In the genomic region with DNA sequence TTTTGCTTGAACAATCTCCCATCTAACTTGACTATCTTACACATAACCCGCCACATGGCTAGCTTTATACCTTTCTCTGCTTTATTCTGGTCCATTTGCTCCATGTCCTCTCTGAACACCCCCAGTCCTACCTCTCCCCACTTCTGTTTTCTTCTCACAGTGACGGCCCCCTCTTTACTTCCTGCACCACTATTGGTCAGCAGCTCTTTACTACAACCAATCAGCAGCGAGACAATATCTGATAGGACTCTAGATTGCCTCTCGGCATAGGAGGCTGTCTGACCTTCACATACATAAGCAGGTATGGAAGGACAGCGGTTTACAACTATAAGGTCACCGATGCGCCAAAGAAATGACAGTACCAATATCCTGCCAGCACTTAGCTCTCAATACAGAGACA, we compare ENCODE assay signal across 47 mouse cellular contexts. TPM values are rescaled to one million over a fixed set of nuclear protein-coding genes. Genes with fewer than 3 reads are reported as not detected.
"Had no signal": no experiment of that assay in that cellular context is flagged by ENCODE, and none has a peak within 500 bp of the region (broad histone marks: within the 10 kb centered on the region; RNA-seq: fewer than 3 reads in every experiment).

No protein-coding gene starts in this region.

- DNase-seq: left cerebral cortex, postnatal 4 days; liver; liver, embryonic 13.5 days; liver, postnatal 0 days; lung, adult 18-20 months; lung, adult 2 months; lung, embryonic 14.5 days; lung, postnatal 10 days; lung, postnatal 14 days; lung, postnatal 36 days; lung, postnatal 4 days; midbrain, embryonic 14.5 days had no signal

- H3K4me3 ChIP-seq: limb, embryonic 10.5 days; limb, embryonic 12.5 days; limb, embryonic 13.5 days; limb, embryonic 15.5 days; liver, embryonic 12.5 days; liver, embryonic 13.5 days; liver, embryonic 15.5 days; lung, embryonic 15.5 days; megakaryocyte, embryonic 14.5 days; midbrain, embryonic 10.5 days; midbrain, embryonic 12.5 days; midbrain, embryonic 13.5 days; midbrain, embryonic 15.5 days; myocyte; neural tube, embryonic 12.5 days had no signal

- H3K27ac ChIP-seq: limb, embryonic 10.5 days; limb, embryonic 12.5 days; limb, embryonic 13.5 days; limb, embryonic 15.5 days; liver, embryonic 12.5 days; liver, embryonic 13.5 days; liver, embryonic 14.5 days; liver, embryonic 15.5 days; lung, embryonic 15.5 days; macrophage; midbrain, embryonic 10.5 days; midbrain, embryonic 12.5 days; midbrain, embryonic 13.5 days; midbrain, embryonic 15.5 days; neural tube, embryonic 12.5 days had no signal

- H3K9me3 ChIP-seq: limb, embryonic 10.5 days; limb, embryonic 12.5 days; limb, embryonic 13.5 days; limb, embryonic 15.5 days; liver, embryonic 12.5 days; liver, embryonic 13.5 days; liver, embryonic 15.5 days; lung, embryonic 15.5 days; megakaryocyte, embryonic 14.5 days; midbrain, embryonic 10.5 days; midbrain, embryonic 12.5 days; midbrain, embryonic 13.5 days; midbrain, embryonic 15.5 days; neural tube, embryonic 12.5 days had no signal

- H3K36me3 ChIP-seq: limb, embryonic 10.5 days; limb, embryonic 15.5 days; liver, embryonic 13.5 days; lung, embryonic 15.5 days; midbrain, embryonic 10.5 days; midbrain, embryonic 12.5 days; midbrain, embryonic 13.5 days; midbrain, embryonic 15.5 days; neural tube, embryonic 12.5 days had no signal

- H3K9ac ChIP-seq: limb, embryonic 12.5 days; limb, embryonic 13.5 days; limb, embryonic 15.5 days; liver, embryonic 12.5 days; liver, embryonic 13.5 days; liver, embryonic 14.5 days; liver, embryonic 15.5 days; liver, postnatal 0 days; lung, embryonic 14.5 days; lung, embryonic 15.5 days; midbrain, embryonic 12.5 days; midbrain, embryonic 13.5 days; midbrain, embryonic 15.5 days; neural tube, embryonic 12.5 days had no signal

- H3K4me1 ChIP-seq: limb, embryonic 10.5 days; limb, embryonic 15.5 days; liver, embryonic 12.5 days; liver, embryonic 13.5 days; liver, embryonic 15.5 days; lung, embryonic 15.5 days; midbrain, embryonic 10.5 days; midbrain, embryonic 12.5 days; midbrain, embryonic 13.5 days; midbrain, embryonic 15.5 days; neural tube, embryonic 12.5 days had no signal

- H3K27me3 ChIP-seq: limb, embryonic 12.5 days; limb, embryonic 13.5 days; limb, embryonic 15.5 days; liver, embryonic 12.5 days; liver, embryonic 13.5 days; liver, embryonic 15.5 days; lung, embryonic 15.5 days; megakaryocyte, embryonic 14.5 days; midbrain, embryonic 12.5 days; midbrain, embryonic 13.5 days; midbrain, embryonic 15.5 days; neural tube, embryonic 12.5 days had no signal

RNA-seq across cellular contexts. Expression of a gene that starts 39.6 kb away (rescaled TPM):
- total RNA-seq: left cerebral cortex, postnatal 10 days; left cerebral cortex, postnatal 14 days; left cerebral cortex, postnatal 25 days; left cerebral cortex, postnatal 36 days; left cerebral cortex, postnatal 4 days; liver, adult 2 months; megakaryocyte progenitor cell, adult 5-6 weeks; megakaryocyte, adult 5-6 weeks; megakaryocyte-erythroid progenitor cell, adult 5-6 weeks; midbrain, postnatal 0 days; monocyte, adult 5-6 weeks had no signal
- polyA plus RNA-seq: limb, embryonic 10.5 days; limb, embryonic 11.5 days; limb, embryonic 12.5 days; limb, embryonic 13.5 days; limb, embryonic 14.5 days; limb, embryonic 15.5 days; liver, adult 2 months; liver, embryonic 11.5 days; liver, embryonic 12.5 days; liver, embryonic 13.5 days; liver, embryonic 14.5 days; liver, embryonic 15.5 days; liver, embryonic 16.5 days; liver, postnatal 0 days; lung, adult 2 months; lung, embryonic 14.5 days; lung, embryonic 15.5 days; lung, embryonic 16.5 days; lung, postnatal 0 days; macrophage; midbrain, embryonic 10.5 days; midbrain, embryonic 11.5 days; midbrain, embryonic 12.5 days; midbrain, embryonic 13.5 days; midbrain, embryonic 14.5 days; midbrain, embryonic 15.5 days; midbrain, embryonic 16.5 days; midbrain, postnatal 0 days; myocyte; neural tube, embryonic 11.5 days had no signal

RNA-seq across cellular contexts. Expression of a gene that starts 52.8 kb away (rescaled TPM):
- total RNA-seq: left cerebral cortex, postnatal 10 days; left cerebral cortex, postnatal 14 days; left cerebral cortex, postnatal 25 days; left cerebral cortex, postnatal 36 days; left cerebral cortex, postnatal 4 days; liver, adult 2 months; megakaryocyte progenitor cell, adult 5-6 weeks; megakaryocyte, adult 5-6 weeks; megakaryocyte-erythroid progenitor cell, adult 5-6 weeks; midbrain, postnatal 0 days; monocyte, adult 5-6 weeks had no signal
- polyA plus RNA-seq: limb, embryonic 10.5 days; limb, embryonic 12.5 days; limb, embryonic 13.5 days; limb, embryonic 14.5 days; limb, embryonic 15.5 days; liver, adult 2 months; liver, embryonic 11.5 days; liver, embryonic 12.5 days; liver, embryonic 13.5 days; liver, embryonic 14.5 days; liver, embryonic 15.5 days; liver, embryonic 16.5 days; liver, postnatal 0 days; lung, adult 2 months; lung, embryonic 14.5 days; lung, embryonic 15.5 days; lung, embryonic 16.5 days; lung, postnatal 0 days; macrophage; midbrain, embryonic 10.5 days; midbrain, embryonic 11.5 days; midbrain, embryonic 12.5 days; midbrain, embryonic 16.5 days; midbrain, postnatal 0 days; myocyte; neural tube, embryonic 12.5 days had no signal
